Mouse (Mus musculus): ENCODE results near the gene Cxcr5.

DNA sequence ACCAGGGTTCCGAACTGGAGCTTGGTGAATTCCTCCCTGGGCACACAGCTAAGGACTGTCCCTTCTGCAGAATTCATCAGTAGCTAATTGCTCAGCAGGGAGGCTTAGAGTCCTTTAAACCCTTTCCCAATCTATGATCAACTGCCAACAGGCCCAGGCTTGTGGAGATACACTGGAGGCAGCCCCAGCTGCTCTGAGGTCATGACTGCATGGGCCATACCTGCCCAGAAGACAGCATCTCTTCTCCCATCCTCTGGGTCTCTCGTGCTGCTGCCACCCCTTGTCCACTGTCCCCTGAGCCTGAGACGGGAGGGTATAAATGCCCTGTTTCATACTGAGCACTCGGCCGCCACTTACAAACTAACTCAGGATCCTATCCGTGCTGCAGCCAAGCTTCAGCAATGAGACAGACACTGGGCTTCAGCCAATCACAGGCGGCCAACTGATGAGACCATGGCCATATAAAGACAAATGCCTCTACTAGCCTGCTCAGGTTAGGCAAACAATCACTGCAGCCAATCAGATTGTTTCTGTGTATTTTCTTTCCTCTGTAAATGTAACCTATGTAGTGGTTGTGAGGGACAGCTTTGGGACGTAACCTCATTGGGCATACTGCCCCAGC lies 25.1 kb upstream of the Cxcr5 start:
- TF ChIP-seq CTCF (IDR thresholded peaks at IDR 0.05; ENCODE audit: low read depth) (no peak), EP300 (optimal IDR thresholded peaks at IDR 0.05) (no peak)
